In genomic region chr11:113438915-113439314, GRCm38 (mm10) we compare ENCODE assay signal across 11 mouse cellular contexts.
A peak's percentile ranks its signal among the peaks of the same experiment; 100 is the strongest.
DNase-seq lines count a peak whose midpoint lies in the region; ATAC-seq and TF ChIP-seq lines count a peak whose summit lies in the region.
"Had no signal": no experiment of that assay in that cellular context is flagged by ENCODE, and none has a peak within 500 bp of the region (broad histone marks: within the 10 kb centered on the region; RNA-seq: fewer than 3 reads in every experiment).

No protein-coding gene starts in this region.

- 90% methylated on average over 5 of the region's 5 CpGs for WGBS in heart, embryonic 10.5 days
- WGBS in forebrain, embryonic 12.5 days, result 78% methylated on average over 5 of the region's 5 CpGs
- 69% methylated on average over 5 of the region's 5 CpGs for WGBS in hindbrain, postnatal 0 days
- WGBS in midbrain, postnatal 0 days, result 62% methylated on average over 5 of the region's 5 CpGs

- peak; percentile 51 for ATAC-seq in forebrain, embryonic 12.5 days (ENCODE audit: low FRiP score)
- peak; percentile 19 for ATAC-seq in hindbrain, postnatal 0 days
- ATAC-seq in midbrain, postnatal 0 days (ENCODE audit: low FRiP score), result no peak

- no peak for DNase-seq in heart, embryonic 10.5 days (ENCODE audit: low spot score)
- DNase-seq in heart, postnatal 36 days, result no peak
- DNase-seq in hindbrain, postnatal 0 days (ENCODE audit: low spot score), result peak; percentile 30
- no peak for DNase-seq in midbrain, postnatal 0 days (ENCODE audit: low spot score)
- no peak for DNase-seq in ovary, adult 18-20 months (ENCODE audit: low spot score)
- no peak for DNase-seq in urinary bladder, adult 18-20 months (ENCODE audit: low spot score in 2 of 2)
- DNase-seq in urinary bladder, postnatal 4 days (ENCODE audit: low spot score in 2 of 2), result no peak
- DNase-seq: kidney, postnatal 4 days had no signal

- 0 out of 2 replicates have a peak overlapping the region, but pooled peaks have one; percentile 56 for H3K27ac ChIP-seq in heart, embryonic 10.5 days
- H3K27ac ChIP-seq in forebrain, embryonic 12.5 days, result peak overlapping the region; percentile 89
- H3K27ac ChIP-seq in hindbrain, postnatal 0 days, result peak overlapping the region; percentile 72
- no peak overlapping the region for H3K27ac ChIP-seq in midbrain, postnatal 0 days (ENCODE audit: low read depth, low read length)
- H3K27ac ChIP-seq: stomach, embryonic 15.5 days had no signal

- 0 out of 2 replicates have a peak, but pooled peaks cover 4% of the 10 kb centered on the region for H3K9me3 ChIP-seq in heart, embryonic 10.5 days
- peaks cover 5% of the 10 kb centered on the region; the same call in 1 of the 2 replicates for H3K9me3 ChIP-seq in forebrain, embryonic 12.5 days
- H3K9me3 ChIP-seq in hindbrain, postnatal 0 days (ENCODE audit: low read length), result peaks cover 3% of the 10 kb centered on the region; the same call in 1 of the 2 replicates
- H3K9me3 ChIP-seq in midbrain, postnatal 0 days (ENCODE audit: low read length), result peaks cover 9% of the 10 kb centered on the region; the same call in 1 of the 2 replicates
- H3K9me3 ChIP-seq: limb, embryonic 15.5 days; stomach, embryonic 15.5 days had no signal

- H3K36me3 ChIP-seq in heart, embryonic 10.5 days, result 0 out of 2 replicates have a peak, but pooled peaks cover 8% of the 10 kb centered on the region
- H3K36me3 ChIP-seq in forebrain, embryonic 12.5 days (replicated peaks), result no peaks in the 10 kb centered on the region
- H3K36me3 ChIP-seq in hindbrain, postnatal 0 days (ENCODE audit: insufficient read depth, low read length), result no peaks in the 10 kb centered on the region
- H3K36me3 ChIP-seq in midbrain, postnatal 0 days (ENCODE audit: insufficient read depth, low read length), result no peaks in the 10 kb centered on the region
- H3K36me3 ChIP-seq: limb, embryonic 15.5 days; stomach, embryonic 15.5 days had no signal

- no peak overlapping the region for H3K4me3 ChIP-seq in heart, embryonic 10.5 days
- no peak overlapping the region for H3K4me3 ChIP-seq in forebrain, embryonic 12.5 days (replicated peaks)
- no peak overlapping the region for H3K4me3 ChIP-seq in hindbrain, postnatal 0 days (ENCODE audit: low read length)
- H3K4me3 ChIP-seq in midbrain, postnatal 0 days (ENCODE audit: low read depth, low read length), result no peak overlapping the region
- H3K4me3 ChIP-seq: limb, embryonic 15.5 days; stomach, embryonic 15.5 days had no signal

- peaks cover 17% of the 10 kb centered on the region for H3K4me1 ChIP-seq in heart, embryonic 10.5 days
- H3K4me1 ChIP-seq in forebrain, embryonic 12.5 days, result peaks cover 32% of the 10 kb centered on the region
- H3K4me1 ChIP-seq in hindbrain, postnatal 0 days (ENCODE audit: insufficient read depth, low read length), result no peaks in the 10 kb centered on the region; the same call in 1 of the 2 replicates
- H3K4me1 ChIP-seq in midbrain, postnatal 0 days (ENCODE audit: insufficient read depth, low read length), result no peaks in the 10 kb centered on the region

- intact Hi-C loops in heart, postnatal 36 days (cut with DNase I), result no loop called here

- peak; percentile 32; the same call in 1 of the 2 replicates for TF ChIP-seq CTCF in hindbrain, postnatal 0 days (IDR thresholded peaks at IDR 0.05; ENCODE audit: low read depth)
- peak; percentile 37; the same call in 1 of the 2 replicates for TF ChIP-seq CTCF in midbrain, postnatal 0 days (IDR thresholded peaks at IDR 0.05)

- H3K27me3 ChIP-seq in heart, embryonic 10.5 days (ENCODE audit: insufficient read depth, poor library complexity, severe bottlenecking), result peaks cover 51% of the 10 kb centered on the region; the same call in 1 of the 2 replicates
- H3K27me3 ChIP-seq in forebrain, embryonic 12.5 days, result peaks cover 77% of the 10 kb centered on the region
- no peaks in the 10 kb centered on the region for H3K27me3 ChIP-seq in hindbrain, postnatal 0 days (ENCODE audit: insufficient read depth, low read length)
- no peaks in the 10 kb centered on the region for H3K27me3 ChIP-seq in midbrain, postnatal 0 days (ENCODE audit: insufficient read depth, low read length)
- H3K27me3 ChIP-seq: limb, embryonic 15.5 days; stomach, embryonic 15.5 days had no signal

- peak overlapping the region; percentile 36; the same call in 1 of the 2 replicates for H3K4me2 ChIP-seq in forebrain, embryonic 12.5 days
- H3K4me2 ChIP-seq in hindbrain, postnatal 0 days (ENCODE audit: low read depth, low read length), result no peak overlapping the region
- H3K4me2 ChIP-seq in midbrain, postnatal 0 days (ENCODE audit: low read depth, low read length, poor library complexity, severe bottlenecking), result no peak overlapping the region
- H3K4me2 ChIP-seq: limb, embryonic 15.5 days; stomach, embryonic 15.5 days had no signal

- H3K9ac ChIP-seq in forebrain, embryonic 12.5 days, result no peak overlapping the region; the same call in 1 of the 2 replicates
- no peak overlapping the region for H3K9ac ChIP-seq in hindbrain, postnatal 0 days (replicated peaks; ENCODE audit: low read length)
- no peak overlapping the region for H3K9ac ChIP-seq in midbrain, postnatal 0 days (replicated peaks; ENCODE audit: low read length, poor library complexity, severe bottlenecking)
- H3K9ac ChIP-seq: limb, embryonic 15.5 days; stomach, embryonic 15.5 days had no signal
